Mouse (Mus musculus) liver, adult 2 months (tissue): ENCODE measurements around the gene Wfdc11. TPM values are rescaled to one million over a fixed set of nuclear protein-coding genes. Genes with fewer than 3 reads are reported as not detected.

Source experiments
- DNase-seq: peaks from one replicate; pipeline ENCODE4 v3.0.0-alpha.2; 2011; ENCODE audit warnings: low read depth, low spot score; ENCODE audit errors: extremely low read depth
- H3K27ac ChIP-seq: fragments of 200-500 bp; replicated peaks from 2 replicates; pipeline ENCODE4 v1.5.1; 2012; ENCODE audit warnings: low read depth, mild to moderate bottlenecking, control low read depth, inconsistent platforms, low read length; ENCODE audit not compliant: insufficient read depth
- H3K27me3 ChIP-seq: fragments of 200-500 bp; 2 replicates; pipeline ENCODE4 v1.6.1; 2012; ENCODE audit warnings: mild to moderate bottlenecking, moderate library complexity, low read length, inconsistent platforms; ENCODE audit not compliant: control insufficient read depth, insufficient read depth
- H3K36me3 ChIP-seq: fragments of 200-500 bp; 2 replicates; pipeline ENCODE4 v1.6.1; 2012; ENCODE audit warnings: low read length, inconsistent platforms; ENCODE audit not compliant: control insufficient read depth, insufficient read depth
- H3K4me1 ChIP-seq: fragments of 200-500 bp; 2 replicates; pipeline ENCODE4 v1.6.1; 2011; ENCODE audit warnings: low read length; ENCODE audit not compliant: control insufficient read depth, insufficient read depth
- H3K4me3 ChIP-seq: fragments of 200-500 bp; 2 replicates; pipeline ENCODE4 v1.5.1; 2011; ENCODE audit warnings: low read depth, mild to moderate bottlenecking, control low read depth, low read length, moderate library complexity; ENCODE audit not compliant: insufficient read depth
- H3K79me2 ChIP-seq: fragments of 200-500 bp; 2 replicates; pipeline ENCODE4 v1.6.1; 2012; ENCODE audit warnings: inconsistent platforms, mild to moderate bottlenecking, low read length, moderate library complexity; ENCODE audit not compliant: control insufficient read depth, insufficient read depth
- H3K9ac ChIP-seq: fragments of 200-500 bp; 2 replicates; pipeline ENCODE4 v1.6.1; 2012; ENCODE audit warnings: low read depth, mild to moderate bottlenecking, control low read depth, inconsistent platforms, low read length
- CTCF ChIP-seq: fragments of 200-500 bp; IDR thresholded peaks from 2 replicates; pipeline ENCODE4 v1.5.1; 2011; ENCODE audit warnings: low read depth, low read length, control low read depth
- POLR2A ChIP-seq: fragments of 200-500 bp; IDR thresholded peaks from 2 replicates; pipeline ENCODE4 v1.6.1; 2011; ENCODE audit warnings: low read length, control low read depth; ENCODE audit not compliant: insufficient read depth; ENCODE audit errors: extremely low read depth
- WGBS: fragments of 180-500 bp; shearing (Covaris S2); methylation state at CpG from one replicate; pipeline ENCODE4 v1.1.7; 2018; 5-methylcytosine and 5-hydroxymethylcytosine counted together
- polyA plus RNA-seq: library from polyadenylated mRNA; depleted of rRNA; stranded (reverse); fragments of >200 nt; gene quantifications from 2 replicates; pipeline ENCODE4 v1.2.3, GENCODE M21; 2012
- total RNA-seq: library from RNA; depleted of rRNA; stranded (reverse); fragments of >200 nt; gene quantifications from 2 replicates; pipeline ENCODE4 v1.2.3, GENCODE M21; 2014

Gene Wfdc11
- total and polyA plus RNA-seq, 2 experiments: not detected

GRCm38 (mm10) chr2:164656483-164656882, 17.4 kb downstream of the Wfdc11 start, which contains the start of gene Wfdc9:
Wfdc9 (minus strand) TSS chr2:164656583.
- Histone ChIP-seq H3K27ac (no peak within 1 kb of the TSS), H3K9ac (no peak within 1 kb of the TSS), H3K4me3 (no peak within 1 kb of the TSS), H3K4me1 (no peaks in the 10 kb centered on the region), H3K36me3 (no peaks in the 10 kb centered on the region), H3K27me3 (no peaks in the 10 kb centered on the region), H3K79me2 (no peaks in the 10 kb centered on the region)
- 76% methylated on average over 9 of the region's 9 CpGs for WGBS
- TF ChIP-seq CTCF (no peak), POLR2A (no peak)
- DNase-seq: no peak

DNA sequence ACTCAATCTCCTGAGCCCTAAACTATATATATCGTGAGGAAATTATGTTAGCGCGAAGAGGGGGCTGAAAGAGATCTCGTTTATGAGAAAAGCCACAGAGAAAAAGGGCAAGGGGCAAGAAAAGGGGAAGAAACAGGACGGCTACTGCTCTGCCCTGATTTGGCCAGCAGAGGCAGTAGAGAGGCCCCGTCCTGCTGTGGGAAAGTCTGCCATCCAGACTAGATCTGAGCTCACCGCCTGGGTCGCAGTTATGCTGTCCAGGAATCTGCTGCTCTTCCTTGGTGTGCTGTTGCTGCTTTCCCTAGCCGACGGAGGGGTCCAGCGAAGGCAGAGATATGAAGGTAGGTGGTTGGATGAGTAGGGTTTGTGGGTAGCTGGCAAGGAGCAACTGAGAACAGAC, 18.0 kb downstream of the Wfdc11 start, which contains the start of gene Wfdc10:
Gene Wfdc10 (plus strand): TSS at position 189 of the 400 bp plus-strand sequence.
- H3K4me1 ChIP-seq: no peaks in the 10 kb centered on the region
- no peak within 1 kb of the TSS for H3K27ac ChIP-seq
- 17% methylated on average over 11 of the region's 11 CpGs for WGBS
- H3K9ac ChIP-seq: no peak within 1 kb of the TSS
- no peak within 1 kb of the TSS for H3K4me3 ChIP-seq
- TF ChIP-seq CTCF (peak; percentile 82), POLR2A (no peak)
- H3K79me2 ChIP-seq: no peaks in the 10 kb centered on the region
- DNase-seq: no peak
- H3K36me3 ChIP-seq: no peaks in the 10 kb centered on the region
- H3K27me3 ChIP-seq: no peaks in the 10 kb centered on the region

- 87% methylated on average over 13 of the region's 13 CpGs for WGBS
- H3K4me1 ChIP-seq: no peaks in the 10 kb centered on the region
- H3K27ac ChIP-seq: no peak overlapping the region
- H3K9ac ChIP-seq: no peak overlapping the region
- no peaks in the 10 kb centered on the region for H3K79me2 ChIP-seq
- H3K36me3 ChIP-seq: no peaks in the 10 kb centered on the region
- TF ChIP-seq POLR2A: no peak
- no peak for TF ChIP-seq CTCF
- no peak for DNase-seq
- no peak overlapping the region for H3K4me3 ChIP-seq
- H3K27me3 ChIP-seq: no peaks in the 10 kb centered on the region
Observed at GRCm38 (mm10) chr2:164641881-164642673, 31.8 kb downstream of the Wfdc11 start.

GRCm38 (mm10) chr2:164641129-164641528, 32.8 kb downstream of the Wfdc11 start:
- Histone ChIP-seq H3K27ac (no peak overlapping the region), H3K27me3 (no peaks in the 10 kb centered on the region), H3K79me2 (no peaks in the 10 kb centered on the region), H3K4me3 (no peak overlapping the region), H3K9ac (no peak overlapping the region), H3K36me3 (no peaks in the 10 kb centered on the region), H3K4me1 (no peaks in the 10 kb centered on the region)
- no peak for TF ChIP-seq CTCF
- no peak for TF ChIP-seq POLR2A
- 63% methylated on average over 7 of the region's 7 CpGs for WGBS
- peak; percentile 16 for DNase-seq

- Histone ChIP-seq H3K27me3 (no peaks in the 10 kb centered on the region), H3K79me2 (no peaks in the 10 kb centered on the region), H3K27ac (no peak within 1 kb of the TSS), H3K4me1 (no peaks in the 10 kb centered on the region), H3K9ac (no peak within 1 kb of the TSS), H3K36me3 (no peaks in the 10 kb centered on the region), H3K4me3 (no peak within 1 kb of the TSS)
- WGBS: 43% methylated on average over 3 of the region's 3 CpGs
- TF ChIP-seq POLR2A (no peak), CTCF (no peak)
- DNase-seq: peak; percentile 19
Observed at GRCm38 (mm10) chr2:164638696-164639095, 35.2 kb downstream of the Wfdc11 start, which contains the start of gene Wfdc16. Wfdc16 (minus strand) TSS chr2:164638796.

GRCm38 (mm10) chr2:164635266-164635665, 38.6 kb downstream of the Wfdc11 start:
- Histone ChIP-seq H3K4me1 (no peaks in the 10 kb centered on the region), H3K27ac (no peak overlapping the region), H3K4me3 (no peak overlapping the region), H3K27me3 (no peaks in the 10 kb centered on the region), H3K79me2 (no peaks in the 10 kb centered on the region), H3K9ac (no peak overlapping the region), H3K36me3 (no peaks in the 10 kb centered on the region)
- 83% methylated on average over 9 of the region's 9 CpGs for WGBS
- no peak for TF ChIP-seq CTCF
- TF ChIP-seq POLR2A: no peak
- DNase-seq: no peak
